Mouse (Mus musculus): ENCODE results near the gene Olfr547. TPM values are rescaled to one million over a fixed set of nuclear protein-coding genes. Genes with fewer than 3 reads are reported as not detected.

The Olfr547 gene
- polyA plus RNA-seq, 1 experiment: not detected

GRCm38 (mm10) chr7:102506848-102507247 lies 27.7 kb upstream of the Olfr547 start:
- Histone ChIP-seq H3K27ac (ENCODE audit: control insufficient read depth, insufficient read depth, low read length) (no peak overlapping the region), H3K4me3 (ENCODE audit: control insufficient read depth, insufficient read depth, low read length) (no peak overlapping the region), H3K27me3 (ENCODE audit: control insufficient read depth, insufficient read depth, low read length) (no peaks in the 10 kb centered on the region), H3K36me3 (ENCODE audit: control insufficient read depth, insufficient read depth, low read length) (no peaks in the 10 kb centered on the region), H3K4me1 (replicated peaks; ENCODE audit: control insufficient read depth, insufficient read depth, low read length) (no peaks in the 10 kb centered on the region)
- TF ChIP-seq POLR2A (IDR thresholded peaks at IDR 0.05; ENCODE audit: control insufficient read depth, extremely low read depth, insufficient read depth, low read length, poor library complexity) (no peak), CTCF (IDR thresholded peaks at IDR 0.05; ENCODE audit: borderline replicate concordance, control insufficient read depth, extremely low read depth, insufficient read depth, low read length, poor library complexity) (peak; percentile 71; the same call in 1 of the 2 replicates)
- 41% methylated on average over 3 of the region's 3 CpGs for WGBS
- DNase-seq: peak; percentile 73

- WGBS: 95% methylated on average over 9 of the region's 9 CpGs
- peaks cover 4% of the 10 kb centered on the region for H3K4me1 ChIP-seq (replicated peaks; ENCODE audit: control insufficient read depth, insufficient read depth, low read length)
- H3K4me3 ChIP-seq (ENCODE audit: control insufficient read depth, insufficient read depth, low read length): no peak overlapping the region
- H3K36me3 ChIP-seq (ENCODE audit: control insufficient read depth, insufficient read depth, low read length): no peaks in the 10 kb centered on the region
- H3K27me3 ChIP-seq (ENCODE audit: control insufficient read depth, insufficient read depth, low read length): no peaks in the 10 kb centered on the region
- H3K27ac ChIP-seq (ENCODE audit: control insufficient read depth, insufficient read depth, low read length): no peak overlapping the region
- no peak for DNase-seq
- TF ChIP-seq CTCF (IDR thresholded peaks at IDR 0.05; ENCODE audit: borderline replicate concordance, control insufficient read depth, extremely low read depth, insufficient read depth, low read length, poor library complexity) (no peak), POLR2A (IDR thresholded peaks at IDR 0.05; ENCODE audit: control insufficient read depth, extremely low read depth, insufficient read depth, low read length, poor library complexity) (no peak)
Observed at GRCm38 (mm10) chr7:102508066-102508465, 26.5 kb upstream of the Olfr547 start.

GRCm38 (mm10) chr7:102508666-102509065 lies 25.9 kb upstream of the Olfr547 start:
- 94% methylated on average over 6 of the region's 6 CpGs for WGBS
- no peaks in the 10 kb centered on the region for H3K36me3 ChIP-seq (ENCODE audit: control insufficient read depth, insufficient read depth, low read length)
- TF ChIP-seq CTCF (IDR thresholded peaks at IDR 0.05; ENCODE audit: borderline replicate concordance, control insufficient read depth, extremely low read depth, insufficient read depth, low read length, poor library complexity) (no peak), POLR2A (IDR thresholded peaks at IDR 0.05; ENCODE audit: control insufficient read depth, extremely low read depth, insufficient read depth, low read length, poor library complexity) (no peak)
- DNase-seq: no peak
- H3K27me3 ChIP-seq (ENCODE audit: control insufficient read depth, insufficient read depth, low read length): no peaks in the 10 kb centered on the region
- H3K4me3 ChIP-seq (ENCODE audit: control insufficient read depth, insufficient read depth, low read length): no peak overlapping the region
- no peak overlapping the region for H3K27ac ChIP-seq (ENCODE audit: control insufficient read depth, insufficient read depth, low read length)
- H3K4me1 ChIP-seq (replicated peaks; ENCODE audit: control insufficient read depth, insufficient read depth, low read length): peaks cover 4% of the 10 kb centered on the region

GRCm38 (mm10) chr7:102509726-102510125 lies 24.8 kb upstream of the Olfr547 start:
- no peak for DNase-seq
- TF ChIP-seq CTCF (IDR thresholded peaks at IDR 0.05; ENCODE audit: borderline replicate concordance, control insufficient read depth, extremely low read depth, insufficient read depth, low read length, poor library complexity) (no peak), POLR2A (IDR thresholded peaks at IDR 0.05; ENCODE audit: control insufficient read depth, extremely low read depth, insufficient read depth, low read length, poor library complexity) (no peak)
- H3K36me3 ChIP-seq (ENCODE audit: control insufficient read depth, insufficient read depth, low read length): no peaks in the 10 kb centered on the region
- 94% methylated on average over 7 of the region's 7 CpGs for WGBS
- peaks cover 4% of the 10 kb centered on the region for H3K4me1 ChIP-seq (replicated peaks; ENCODE audit: control insufficient read depth, insufficient read depth, low read length)
- no peaks in the 10 kb centered on the region for H3K27me3 ChIP-seq (ENCODE audit: control insufficient read depth, insufficient read depth, low read length)
- no peak overlapping the region for H3K27ac ChIP-seq (ENCODE audit: control insufficient read depth, insufficient read depth, low read length)
- H3K4me3 ChIP-seq (ENCODE audit: control insufficient read depth, insufficient read depth, low read length): no peak overlapping the region

GRCm38 (mm10) chr7:102511927-102512326 lies 22.6 kb upstream of the Olfr547 start:
- no peak for TF ChIP-seq CTCF (IDR thresholded peaks at IDR 0.05; ENCODE audit: borderline replicate concordance, control insufficient read depth, extremely low read depth, insufficient read depth, low read length, poor library complexity)
- no peak for TF ChIP-seq POLR2A (IDR thresholded peaks at IDR 0.05; ENCODE audit: control insufficient read depth, extremely low read depth, insufficient read depth, low read length, poor library complexity)
- no peaks in the 10 kb centered on the region for H3K27me3 ChIP-seq (ENCODE audit: control insufficient read depth, insufficient read depth, low read length)
- peaks cover 4% of the 10 kb centered on the region for H3K4me1 ChIP-seq (replicated peaks; ENCODE audit: control insufficient read depth, insufficient read depth, low read length)
- H3K27ac ChIP-seq (ENCODE audit: control insufficient read depth, insufficient read depth, low read length): no peak overlapping the region
- H3K36me3 ChIP-seq (ENCODE audit: control insufficient read depth, insufficient read depth, low read length): no peaks in the 10 kb centered on the region
- no peak overlapping the region for H3K4me3 ChIP-seq (ENCODE audit: control insufficient read depth, insufficient read depth, low read length)
- 55% methylated on average over 10 of the region's 10 CpGs for WGBS
- DNase-seq: no peak

- H3K4me3 ChIP-seq (ENCODE audit: control insufficient read depth, insufficient read depth, low read length): peak overlapping the region; percentile 42
- 2% methylated on average over 54 of the region's 54 CpGs for WGBS
- peaks cover 4% of the 10 kb centered on the region for H3K4me1 ChIP-seq (replicated peaks; ENCODE audit: control insufficient read depth, insufficient read depth, low read length)
- H3K27ac ChIP-seq (ENCODE audit: control insufficient read depth, insufficient read depth, low read length): no peak overlapping the region
- H3K27me3 ChIP-seq (ENCODE audit: control insufficient read depth, insufficient read depth, low read length): no peaks in the 10 kb centered on the region
- peak; percentile 98 for TF ChIP-seq CTCF (IDR thresholded peaks at IDR 0.05; ENCODE audit: borderline replicate concordance, control insufficient read depth, extremely low read depth, insufficient read depth, low read length, poor library complexity)
- no peak for TF ChIP-seq POLR2A (IDR thresholded peaks at IDR 0.05; ENCODE audit: control insufficient read depth, extremely low read depth, insufficient read depth, low read length, poor library complexity)
- DNase-seq: peak; percentile 89
- no peaks in the 10 kb centered on the region for H3K36me3 ChIP-seq (ENCODE audit: control insufficient read depth, insufficient read depth, low read length)
Observed at GRCm38 (mm10) chr7:102512814-102513435, 21.6 kb upstream of the Olfr547 start.
